29 mouse cellular contexts compared by ENCODE assay signal in the genomic region with DNA sequence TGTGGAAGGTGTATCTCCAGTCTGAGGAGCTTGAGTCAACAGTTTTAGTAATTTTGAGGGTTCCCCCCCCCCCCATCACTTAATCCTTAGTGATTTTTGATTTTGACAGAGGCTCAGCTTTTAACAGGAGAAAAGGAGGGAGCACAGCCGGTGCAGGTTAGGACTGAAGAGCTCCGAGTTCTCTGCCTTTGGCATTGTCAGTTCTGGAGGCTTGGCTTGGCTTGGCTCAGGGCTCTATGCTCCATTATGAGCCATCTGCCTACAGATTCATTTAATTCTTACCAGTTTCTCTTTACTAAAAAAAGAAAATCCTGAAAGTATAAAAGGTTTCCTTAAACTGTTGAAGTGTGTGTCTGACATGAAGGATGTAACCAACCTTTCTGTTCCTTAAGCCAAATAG. TPM values are rescaled to one million over a fixed set of nuclear protein-coding genes. Genes with fewer than 3 reads are reported as not detected.
DNase-seq lines count a peak whose midpoint lies in the region; ATAC-seq lines count a peak whose summit lies in the region.
"Had no signal": no experiment of that assay in that cellular context is flagged by ENCODE, and none has a peak within 500 bp of the region (broad histone marks: within the 10 kb centered on the region; RNA-seq: fewer than 3 reads in every experiment).

No protein-coding gene starts in this region.

- intact Hi-C loops in left cerebral cortex, postnatal 4 days (cut with DNase I) = no loop called here
- intact Hi-C loops in left cerebral cortex, postnatal 14 days (cut with DNase I) = no loop called here

- H3K4me1 ChIP-seq in forebrain, embryonic 16.5 days (replicated peaks; ENCODE audit: control insufficient read depth, insufficient read depth, low read length) = peaks cover 2% of the 10 kb centered on the region; the same call in 1 of the 2 replicates
- peaks cover 7% of the 10 kb centered on the region; the same call in 1 of the 2 replicates for H3K4me1 ChIP-seq in forebrain, embryonic 10.5 days
- H3K4me1 ChIP-seq: liver, embryonic 13.5 days; midbrain, embryonic 15.5 days had no signal

- H3K9me3 ChIP-seq in forebrain, embryonic 16.5 days (ENCODE audit: control insufficient read depth, low read length) = no peaks in the 10 kb centered on the region
- H3K9me3 ChIP-seq in forebrain, embryonic 10.5 days = no peaks in the 10 kb centered on the region
- H3K9me3 ChIP-seq: embryonic facial prominence, embryonic 13.5 days; G1E; limb, embryonic 10.5 days; limb, embryonic 15.5 days; liver, embryonic 13.5 days; midbrain, embryonic 15.5 days; neural tube, embryonic 15.5 days had no signal

- no peak overlapping the region for H3K4me2 ChIP-seq in forebrain, embryonic 16.5 days (ENCODE audit: low read length)
- H3K4me2 ChIP-seq: embryonic facial prominence, embryonic 13.5 days; limb, embryonic 15.5 days; liver, embryonic 13.5 days; midbrain, embryonic 15.5 days; neural tube, embryonic 15.5 days had no signal

- H3K27ac ChIP-seq in forebrain, embryonic 16.5 days (ENCODE audit: low read length) = peak overlapping the region; percentile 41
- H3K27ac ChIP-seq in forebrain, embryonic 10.5 days = no peak overlapping the region
- H3K27ac ChIP-seq: embryonic facial prominence, embryonic 13.5 days; limb, embryonic 10.5 days; limb, embryonic 15.5 days; liver, embryonic 13.5 days; macrophage; midbrain, embryonic 15.5 days; neural tube, embryonic 15.5 days had no signal

- 0 out of 2 replicates have a peak overlapping the region, but pooled peaks have one; percentile 22 for H3K9ac ChIP-seq in forebrain, embryonic 16.5 days (replicated peaks; ENCODE audit: low read depth, low read length)
- H3K9ac ChIP-seq: embryonic facial prominence, embryonic 13.5 days; limb, embryonic 15.5 days; liver, embryonic 13.5 days; midbrain, embryonic 15.5 days; neural tube, embryonic 15.5 days had no signal

- 76% methylated on average over 2 of the region's 2 CpGs for WGBS in forebrain, embryonic 16.5 days
- WGBS in forebrain, embryonic 10.5 days = 95% methylated on average over 2 of the region's 2 CpGs

- no peak for DNase-seq in forebrain, embryonic 10.5 days (ENCODE audit: extremely low spot score, low spot score)
- peak; percentile 68 for DNase-seq in left cerebral cortex, postnatal 4 days
- DNase-seq in left cerebral cortex, postnatal 14 days (ENCODE audit: low spot score in 2 of 2) = no peak
- DNase-seq in cerebellum, adult 9-10 months = peak; percentile 69
- DNase-seq in cerebellum, postnatal 36 days = peak; percentile 47 to 54
- DNase-seq in adrenal gland, postnatal 14 days = no peak
- no peak for DNase-seq in spleen, adult 12 weeks (ENCODE audit: low spot score)
- DNase-seq: adrenal gland, adult 8-10 months; kidney, adult 9 months; kidney, postnatal 14 days; liver, embryonic 13.5 days; lung, adult 18-20 months; retina, postnatal 1 day; right cerebral cortex, postnatal 25 days; spleen, adult 18-20 months; thymus, adult 18-20 months; thymus, postnatal 25 days had no signal

- no peaks in the 10 kb centered on the region for H3K36me3 ChIP-seq in forebrain, embryonic 16.5 days (ENCODE audit: control insufficient read depth, insufficient read depth)
- peaks cover 28% of the 10 kb centered on the region for H3K36me3 ChIP-seq in forebrain, embryonic 10.5 days (replicated peaks)
- H3K36me3 ChIP-seq: midbrain, embryonic 15.5 days had no signal

- no peaks in the 10 kb centered on the region for H3K27me3 ChIP-seq in forebrain, embryonic 16.5 days (replicated peaks; ENCODE audit: control insufficient read depth, insufficient read depth, low read length)
- no peaks in the 10 kb centered on the region for H3K27me3 ChIP-seq in forebrain, embryonic 10.5 days (ENCODE audit: poor library complexity, severe bottlenecking)
- H3K27me3 ChIP-seq: embryonic facial prominence, embryonic 13.5 days; limb, embryonic 15.5 days; liver, embryonic 13.5 days; midbrain, embryonic 15.5 days; neural tube, embryonic 15.5 days had no signal

- ATAC-seq in forebrain, embryonic 16.5 days = no peak
- ATAC-seq: intestine, postnatal 0 days; lung, postnatal 0 days; midbrain, embryonic 15.5 days had no signal

- no peak overlapping the region for H3K4me3 ChIP-seq in forebrain, embryonic 16.5 days (replicated peaks; ENCODE audit: low read length)
- H3K4me3 ChIP-seq in forebrain, embryonic 10.5 days = no peak overlapping the region
- H3K4me3 ChIP-seq: embryonic facial prominence, embryonic 13.5 days; limb, embryonic 10.5 days; limb, embryonic 15.5 days; liver, embryonic 13.5 days; midbrain, embryonic 15.5 days; neural tube, embryonic 15.5 days had no signal

RNA-seq across cellular contexts. Expression of gene Ttc30b, which starts 9.2 kb away (rescaled TPM):
- 19.6 and 22.0 TPM in 2 replicates for polyA plus RNA-seq in forebrain, embryonic 16.5 days (2015; fragmentation: Nextera tagmentation; extraction: Ambion mirVana)
- polyA plus RNA-seq in forebrain, embryonic 10.5 days (2016; fragmentation: Nextera tagmentation; extraction: Ambion mirVana) = 5.1 and 5.6 TPM in 2 replicates
- 10 to 100 TPM; 13.6 to 14.4 TPM for total RNA-seq in left cerebral cortex, postnatal 4 days (2021)
- 10 to 100 TPM; 10.1 to 11.5 TPM for total RNA-seq in left cerebral cortex, postnatal 14 days (2021)
- total RNA-seq in adrenal gland, postnatal 14 days (2021) = 14.7 and 15.1 TPM in 2 replicates

RNA-seq across cellular contexts. Expression of gene Ttc30a2, which starts 48.8 kb away (rescaled TPM):
- 0.67 and 0.98 TPM in 2 replicates for polyA plus RNA-seq in forebrain, embryonic 16.5 days (2015; fragmentation: Nextera tagmentation; extraction: Ambion mirVana)
- 0.28 and 0.53 TPM in 2 replicates for polyA plus RNA-seq in forebrain, embryonic 10.5 days (2016; fragmentation: Nextera tagmentation; extraction: Ambion mirVana)
- under 1 TPM; 0.66 to 0.81 TPM for total RNA-seq in left cerebral cortex, postnatal 4 days (2021)
- under 1 TPM; 0.24 to 0.30 TPM for total RNA-seq in left cerebral cortex, postnatal 14 days (2021)
- total RNA-seq in adrenal gland, postnatal 14 days (2021) = 0.34 and 0.44 TPM in 2 replicates
- total RNA-seq: common myeloid progenitor, adult 5-6 weeks; megakaryocyte-erythroid progenitor cell, adult 5-6 weeks had no signal
- polyA plus RNA-seq: G1E, macrophage had no signal

RNA-seq across cellular contexts. Expression of gene Ttc30a1, which starts 52.6 kb away (rescaled TPM):
- 7.4 and 8.4 TPM in 2 replicates for polyA plus RNA-seq in forebrain, embryonic 16.5 days (2015; fragmentation: Nextera tagmentation; extraction: Ambion mirVana)
- polyA plus RNA-seq in forebrain, embryonic 10.5 days (2016; fragmentation: Nextera tagmentation; extraction: Ambion mirVana) = 10.5 and 12.4 TPM in 2 replicates
- 1 to 10 TPM; 3.7 to 4.4 TPM for total RNA-seq in left cerebral cortex, postnatal 4 days (2021)
- 1 to 10 TPM; 2.2 to 3.5 TPM for total RNA-seq in left cerebral cortex, postnatal 14 days (2021)
- 2.3 and 3.8 TPM in 2 replicates for total RNA-seq in adrenal gland, postnatal 14 days (2021)
- total RNA-seq: G1E had no signal
- polyA plus RNA-seq: G1E had no signal

Comparison
In these comparisons a context has a peak if more than half of its experiments do, and no peak if none do; other contexts are left out.
1. DNase-seq: peak in left cerebral cortex, postnatal 4 days (single experiment), cerebellum, adult 9-10 months (single experiment) and cerebellum, postnatal 36 days (2 of 2); none in forebrain, embryonic 10.5 days (single experiment), left cerebral cortex, postnatal 14 days (0 of 2), adrenal gland, postnatal 14 days (single experiment) and spleen, adult 12 weeks (single experiment).